Mouse (Mus musculus): ENCODE data around the gene Brd4. TPM values are rescaled to one million over a fixed set of nuclear protein-coding genes. Genes with fewer than 3 reads are reported as not detected.

The Brd4 gene
- polyA plus RNA-seq, 1 experiment from 2014 or later, result 84.6 TPM

DNA sequence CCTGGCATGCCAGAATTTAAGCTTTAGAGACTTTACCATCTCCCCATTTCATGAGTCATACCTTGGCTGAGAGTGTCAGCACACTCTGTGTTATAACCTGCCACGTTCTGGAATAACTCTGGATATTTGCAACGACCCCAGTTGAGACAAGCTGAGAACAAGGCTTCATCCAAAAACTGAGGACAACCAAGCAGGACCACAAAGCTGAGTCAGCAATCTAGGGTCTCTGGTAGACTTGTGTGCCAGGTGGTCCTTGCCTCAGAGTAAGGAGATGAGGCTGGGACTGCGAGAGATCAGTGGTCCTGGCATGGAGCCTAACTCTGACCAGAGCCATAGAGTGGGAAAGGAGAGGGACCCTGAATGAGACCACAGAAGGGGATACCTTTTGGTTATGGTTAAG lies 81.5 kb downstream of the Brd4 start:
- no peak overlapping the region for H3K9ac ChIP-seq (ENCODE audit: low read depth, low read length)
- WGBS, result 89% methylated on average over 3 of the region's 3 CpGs
- ATAC-seq, result no peak
- H3K4me1 ChIP-seq (ENCODE audit: control insufficient read depth, insufficient read depth, low read length), result no peaks in the 10 kb centered on the region
- no peak overlapping the region for H3K4me2 ChIP-seq (ENCODE audit: low read length)
- H3K4me3 ChIP-seq (ENCODE audit: low read depth, low read length), result no peak overlapping the region
- no peaks in the 10 kb centered on the region for H3K27me3 ChIP-seq (ENCODE audit: control insufficient read depth, insufficient read depth, low read depth, low read length)
- no peak overlapping the region for H3K27ac ChIP-seq (ENCODE audit: low read length)
- H3K9me3 ChIP-seq (replicated peaks; ENCODE audit: control insufficient read depth, low read length, poor library complexity, severe bottlenecking), result no peaks in the 10 kb centered on the region
- peaks cover 29% of the 10 kb centered on the region for H3K36me3 ChIP-seq (ENCODE audit: control insufficient read depth, insufficient read depth, low read length)

DNA sequence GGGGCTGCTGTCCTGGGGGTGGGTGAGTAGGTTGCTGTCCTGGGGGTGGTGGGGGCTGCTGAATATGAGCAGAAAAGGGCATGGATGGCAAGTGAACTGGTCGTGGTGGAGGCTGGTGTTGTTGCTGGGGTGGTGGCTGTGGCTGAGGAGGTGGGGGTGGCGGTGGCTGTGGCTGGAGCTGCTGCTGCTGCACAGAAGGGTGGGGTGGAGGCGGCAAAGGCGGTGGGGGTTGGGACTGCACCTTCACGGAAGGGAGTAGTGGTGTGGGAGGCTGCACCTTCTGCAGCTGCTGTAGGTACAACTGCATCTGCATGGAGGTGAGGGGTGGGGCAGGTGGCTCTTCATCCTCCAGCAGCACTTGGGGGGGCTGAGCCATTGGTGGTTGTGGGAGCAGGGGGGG lies 83.4 kb downstream of the Brd4 start:
- Histone ChIP-seq H3K27ac (ENCODE audit: low read length) (no peak overlapping the region), H3K4me2 (ENCODE audit: low read length) (no peak overlapping the region), H3K27me3 (ENCODE audit: control insufficient read depth, insufficient read depth, low read depth, low read length) (no peaks in the 10 kb centered on the region), H3K4me1 (ENCODE audit: control insufficient read depth, insufficient read depth, low read length) (no peaks in the 10 kb centered on the region), H3K4me3 (ENCODE audit: low read depth, low read length) (no peak overlapping the region), H3K36me3 (ENCODE audit: control insufficient read depth, insufficient read depth, low read length) (peaks cover 34% of the 10 kb centered on the region), H3K9ac (ENCODE audit: low read depth, low read length) (no peak overlapping the region), H3K9me3 (replicated peaks; ENCODE audit: control insufficient read depth, low read length, poor library complexity, severe bottlenecking) (no peaks in the 10 kb centered on the region)
- no peak for ATAC-seq
- WGBS, result 81% methylated on average over 5 of the region's 5 CpGs

DNA sequence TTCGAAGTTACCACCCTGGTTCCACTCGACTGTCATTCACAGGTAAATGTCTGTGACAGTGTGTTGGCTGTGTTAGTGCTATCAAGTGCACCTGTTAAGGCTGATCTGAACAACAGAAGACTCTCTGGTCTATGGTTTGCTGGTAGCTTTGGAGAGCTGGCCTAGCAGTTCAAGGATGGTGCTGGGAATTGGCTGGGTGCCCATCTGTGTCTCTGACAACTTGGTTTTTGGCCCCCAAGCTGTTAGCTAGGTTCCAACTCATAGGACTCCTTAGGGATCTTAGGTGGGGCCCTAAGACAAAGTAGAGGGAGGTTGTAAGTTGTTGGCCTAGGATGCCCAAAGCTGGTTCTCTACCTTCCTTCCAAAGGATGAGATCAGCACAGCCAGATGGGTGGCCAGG lies 84.7 kb downstream of the Brd4 start:
- Histone ChIP-seq H3K9ac (ENCODE audit: low read depth, low read length) (no peak overlapping the region), H3K4me2 (ENCODE audit: low read length) (no peak overlapping the region), H3K36me3 (ENCODE audit: control insufficient read depth, insufficient read depth, low read length) (peaks cover 38% of the 10 kb centered on the region), H3K27me3 (ENCODE audit: control insufficient read depth, insufficient read depth, low read depth, low read length) (no peaks in the 10 kb centered on the region), H3K4me3 (ENCODE audit: low read depth, low read length) (no peak overlapping the region), H3K9me3 (replicated peaks; ENCODE audit: control insufficient read depth, low read length, poor library complexity, severe bottlenecking) (no peaks in the 10 kb centered on the region), H3K4me1 (ENCODE audit: control insufficient read depth, insufficient read depth, low read length) (no peaks in the 10 kb centered on the region), H3K27ac (ENCODE audit: low read length) (no peak overlapping the region)
- no peak for ATAC-seq
- WGBS, result 95% methylated on average over 2 of the region's 2 CpGs

DNA sequence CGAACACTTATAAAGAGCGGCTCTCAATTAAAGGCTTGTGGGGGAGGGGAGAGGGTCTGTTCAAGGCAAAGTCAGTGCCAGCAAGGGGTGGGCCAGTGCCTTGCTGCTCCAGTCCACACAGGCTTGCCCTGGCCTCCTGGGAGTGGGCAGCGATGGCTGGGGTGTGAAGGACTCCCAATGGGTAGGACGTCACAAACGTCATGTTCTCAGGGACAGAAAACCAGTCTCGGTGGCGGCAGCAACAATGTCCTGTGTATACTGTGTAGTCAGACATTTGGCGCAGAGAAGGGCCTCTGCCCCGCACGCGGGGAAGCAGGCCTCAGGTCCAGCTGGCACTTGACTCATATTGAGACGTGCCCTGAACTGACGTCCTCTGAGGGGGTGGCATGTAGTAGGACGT lies 87.4 kb downstream of the Brd4 start:
- ATAC-seq, result no peak
- WGBS, result 84% methylated on average over 14 of the region's 14 CpGs
- Histone ChIP-seq H3K27ac (ENCODE audit: low read length) (no peak overlapping the region), H3K4me2 (ENCODE audit: low read length) (no peak overlapping the region), H3K9me3 (replicated peaks; ENCODE audit: control insufficient read depth, low read length, poor library complexity, severe bottlenecking) (no peaks in the 10 kb centered on the region), H3K4me1 (ENCODE audit: control insufficient read depth, insufficient read depth, low read length) (no peaks in the 10 kb centered on the region), H3K36me3 (ENCODE audit: control insufficient read depth, insufficient read depth, low read length) (peaks cover 38% of the 10 kb centered on the region), H3K27me3 (ENCODE audit: control insufficient read depth, insufficient read depth, low read depth, low read length) (no peaks in the 10 kb centered on the region), H3K9ac (ENCODE audit: low read depth, low read length) (no peak overlapping the region), H3K4me3 (ENCODE audit: low read depth, low read length) (no peak overlapping the region)

DNA sequence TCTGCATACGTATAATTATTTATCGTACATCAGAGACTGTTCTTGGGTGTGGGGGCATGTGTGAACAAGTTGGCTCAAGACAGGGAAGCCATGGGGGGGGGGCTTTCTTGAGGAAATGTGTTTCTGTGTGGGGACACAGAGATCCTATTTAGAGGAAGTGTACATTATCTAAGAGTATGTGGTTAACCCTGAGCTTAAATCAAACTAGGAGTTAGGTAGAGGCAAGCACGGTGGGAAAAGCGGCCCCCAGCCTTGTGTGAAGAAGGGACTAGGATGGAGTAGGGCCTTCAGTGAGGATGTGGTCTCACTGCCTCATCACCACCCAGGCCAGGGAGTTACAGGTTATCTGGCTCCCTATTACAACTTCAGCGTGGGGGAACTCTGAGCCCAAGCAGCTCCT lies 88.8 kb downstream of the Brd4 start:
- Histone ChIP-seq H3K9ac (ENCODE audit: low read depth, low read length) (no peak overlapping the region), H3K27me3 (ENCODE audit: control insufficient read depth, insufficient read depth, low read depth, low read length) (no peaks in the 10 kb centered on the region), H3K4me2 (ENCODE audit: low read length) (no peak overlapping the region), H3K4me3 (ENCODE audit: low read depth, low read length) (no peak overlapping the region), H3K36me3 (ENCODE audit: control insufficient read depth, insufficient read depth, low read length) (peaks cover 32% of the 10 kb centered on the region), H3K4me1 (ENCODE audit: control insufficient read depth, insufficient read depth, low read length) (no peaks in the 10 kb centered on the region), H3K9me3 (replicated peaks; ENCODE audit: control insufficient read depth, low read length, poor library complexity, severe bottlenecking) (no peaks in the 10 kb centered on the region), H3K27ac (ENCODE audit: low read length) (no peak overlapping the region)
- WGBS, result 94% methylated on average over 5 of the region's 5 CpGs
- ATAC-seq, result no peak

DNA sequence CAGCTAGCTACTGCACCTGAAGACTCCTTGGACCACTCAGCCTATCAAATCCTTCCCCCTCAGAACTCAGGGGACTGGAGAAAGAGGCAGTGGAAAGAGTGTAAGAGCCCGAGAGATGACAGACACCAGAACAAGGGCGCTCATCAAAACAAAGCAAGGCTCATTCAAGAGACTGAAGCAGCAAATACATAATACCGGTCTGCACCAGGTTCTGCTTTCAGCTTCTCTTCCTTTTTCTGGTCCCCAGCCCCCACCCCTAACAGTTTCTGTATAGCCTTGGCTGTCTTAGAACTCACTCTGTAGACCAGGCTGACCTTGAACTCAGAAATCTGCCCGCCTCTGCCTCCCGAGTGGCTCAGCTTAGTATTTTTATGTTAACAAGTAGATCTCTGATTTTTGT lies 91.5 kb downstream of the Brd4 start:
- H3K27ac ChIP-seq (ENCODE audit: low read length), result no peak overlapping the region
- 89% methylated on average over 5 of the region's 5 CpGs for whole genome bisulfite sequencing
- no peak overlapping the region for H3K9ac ChIP-seq (ENCODE audit: low read depth, low read length)
- no peak overlapping the region for H3K4me3 ChIP-seq (ENCODE audit: low read depth, low read length)
- H3K4me2 ChIP-seq (ENCODE audit: low read length), result no peak overlapping the region
- H3K9me3 ChIP-seq (replicated peaks; ENCODE audit: control insufficient read depth, low read length, poor library complexity, severe bottlenecking), result no peaks in the 10 kb centered on the region
- H3K36me3 ChIP-seq (ENCODE audit: control insufficient read depth, insufficient read depth, low read length), result peaks cover 15% of the 10 kb centered on the region
- H3K27me3 ChIP-seq (ENCODE audit: control insufficient read depth, insufficient read depth, low read depth, low read length), result peaks cover 9% of the 10 kb centered on the region
- H3K4me1 ChIP-seq (ENCODE audit: control insufficient read depth, insufficient read depth, low read length), result peaks cover 10% of the 10 kb centered on the region
- ATAC-seq, result no peak

DNA sequence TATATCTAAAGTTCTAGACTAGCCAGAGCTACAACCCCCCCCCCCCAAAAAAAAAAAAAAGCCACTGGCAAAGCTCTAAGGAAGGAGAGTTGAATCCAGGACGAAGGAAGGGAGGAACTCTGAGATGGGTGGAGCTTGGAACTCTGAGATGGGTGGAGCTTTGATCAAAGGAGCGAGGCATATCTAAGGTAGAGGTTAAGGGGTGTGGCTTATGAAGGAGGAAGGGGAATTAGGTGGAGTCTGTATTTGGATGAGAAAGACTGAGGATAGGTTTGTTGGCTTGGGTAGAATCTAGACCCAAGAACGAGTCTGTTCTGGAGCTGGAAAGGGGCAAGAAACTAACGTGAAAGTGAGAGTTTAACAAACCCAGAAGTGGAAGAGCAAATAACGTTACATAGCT lies 94.7 kb downstream of the Brd4 start:
- no peaks in the 10 kb centered on the region for H3K9me3 ChIP-seq (replicated peaks; ENCODE audit: control insufficient read depth, low read length, poor library complexity, severe bottlenecking)
- no peak overlapping the region for H3K27ac ChIP-seq (ENCODE audit: low read length)
- peaks cover 9% of the 10 kb centered on the region for H3K27me3 ChIP-seq (ENCODE audit: control insufficient read depth, insufficient read depth, low read depth, low read length)
- 23% methylated on average over 5 of the region's 5 CpGs for WGBS
- no peak for ATAC-seq
- no peak overlapping the region for H3K9ac ChIP-seq (ENCODE audit: low read depth, low read length)
- H3K4me1 ChIP-seq (ENCODE audit: control insufficient read depth, insufficient read depth, low read length), result peaks cover 10% of the 10 kb centered on the region
- no peaks in the 10 kb centered on the region for H3K36me3 ChIP-seq (ENCODE audit: control insufficient read depth, insufficient read depth, low read length)
- H3K4me2 ChIP-seq (ENCODE audit: low read length), result peak overlapping the region; percentile 72
- no peak overlapping the region for H3K4me3 ChIP-seq (ENCODE audit: low read depth, low read length)

DNA sequence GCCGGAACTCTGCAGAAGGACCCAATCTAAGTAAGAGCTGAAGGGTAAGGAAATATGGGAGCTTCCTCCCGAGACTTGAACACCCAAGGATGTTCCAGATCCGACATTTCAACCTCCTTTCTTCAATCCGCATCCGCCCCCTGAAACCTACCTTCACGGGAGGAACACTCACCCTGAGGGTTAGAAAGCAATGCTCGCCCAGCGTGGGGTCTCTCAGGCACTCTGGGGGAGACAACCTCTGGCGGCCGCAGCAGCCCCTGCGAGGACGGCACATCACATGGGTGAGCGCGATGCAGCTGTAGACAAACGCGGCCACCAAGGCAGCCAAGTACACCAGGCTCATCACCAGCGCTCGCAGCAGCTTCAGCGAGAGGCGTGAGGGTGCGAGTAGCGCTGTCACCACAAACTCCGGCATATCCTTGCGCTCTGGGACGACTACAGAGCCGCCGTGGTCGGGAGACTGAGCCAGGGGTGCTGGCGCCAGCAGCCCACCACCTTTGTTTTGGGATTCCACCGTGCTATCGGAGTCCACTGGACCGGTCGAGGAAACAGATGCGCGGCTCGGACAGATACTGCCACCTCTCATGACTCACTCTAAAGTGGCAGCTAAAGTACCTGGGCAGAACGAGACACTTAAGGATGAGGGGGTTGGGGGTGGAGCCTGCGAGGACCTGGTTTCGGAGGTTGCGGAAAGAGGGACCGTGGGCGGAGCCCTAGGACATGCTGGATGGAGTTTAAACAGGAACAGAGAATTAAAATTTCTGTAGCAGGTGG lies 95.5 kb downstream of the Brd4 start, which contains the start of gene Ephx3:
Gene Ephx3, minus strand, starts transcription at position 687 of the 774 bp plus-strand sequence.
- peak within 1 kb of the TSS; percentile 72 for H3K4me2 ChIP-seq (ENCODE audit: low read length)
- H3K4me1 ChIP-seq (ENCODE audit: control insufficient read depth, insufficient read depth, low read length), result peaks cover 10% of the 10 kb centered on the region
- H3K36me3 ChIP-seq (ENCODE audit: control insufficient read depth, insufficient read depth, low read length), result no peaks in the 10 kb centered on the region
- peak; percentile 68 for ATAC-seq
- H3K27me3 ChIP-seq (ENCODE audit: control insufficient read depth, insufficient read depth, low read depth, low read length), result peaks cover 9% of the 10 kb centered on the region
- H3K9ac ChIP-seq (ENCODE audit: low read depth, low read length), result peak within 1 kb of the TSS; percentile 63
- WGBS, result 5% methylated on average over 42 of the region's 42 CpGs
- no peak within 1 kb of the TSS for H3K27ac ChIP-seq (ENCODE audit: low read length)
- H3K4me3 ChIP-seq (ENCODE audit: low read depth, low read length), result peak within 1 kb of the TSS; percentile 44
- no peaks in the 10 kb centered on the region for H3K9me3 ChIP-seq (replicated peaks; ENCODE audit: control insufficient read depth, low read length, poor library complexity, severe bottlenecking)

DNA sequence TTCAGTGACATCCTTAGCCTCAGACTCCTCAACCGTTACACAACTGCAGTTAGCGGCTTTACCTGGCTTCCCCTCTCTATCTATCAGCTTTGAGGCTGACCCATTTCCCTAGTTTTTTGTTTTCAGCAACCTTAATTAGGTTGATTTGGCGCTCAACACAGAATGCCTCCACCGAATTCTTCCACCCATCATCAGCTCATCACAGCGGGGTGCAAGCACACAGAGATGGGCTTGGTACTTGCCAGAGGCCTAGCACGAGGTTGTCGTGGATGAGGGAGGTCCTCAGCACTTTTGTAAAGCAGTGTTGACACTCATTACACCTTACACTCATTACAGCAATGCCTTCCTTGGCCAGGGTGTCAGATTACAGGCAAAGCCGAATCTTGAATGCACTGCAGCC lies 101.5 kb downstream of the Brd4 start:
- Histone ChIP-seq H3K9ac (ENCODE audit: low read depth, low read length) (no peak overlapping the region), H3K4me2 (ENCODE audit: low read length) (no peak overlapping the region), H3K27ac (ENCODE audit: low read length) (no peak overlapping the region), H3K9me3 (replicated peaks; ENCODE audit: control insufficient read depth, low read length, poor library complexity, severe bottlenecking) (no peaks in the 10 kb centered on the region), H3K36me3 (ENCODE audit: control insufficient read depth, insufficient read depth, low read length) (no peaks in the 10 kb centered on the region), H3K27me3 (ENCODE audit: control insufficient read depth, insufficient read depth, low read depth, low read length) (no peaks in the 10 kb centered on the region), H3K4me3 (ENCODE audit: low read depth, low read length) (no peak overlapping the region), H3K4me1 (ENCODE audit: control insufficient read depth, insufficient read depth, low read length) (peaks cover 6% of the 10 kb centered on the region; the same call in 1 of the 2 replicates)
- 37% methylated on average over 8 of the region's 8 CpGs for WGBS
- no peak for ATAC-seq
